Mouse (Mus musculus) MEL (cell line): ENCODE data around the gene Sptssa. TPM values are rescaled to one million over a fixed set of nuclear protein-coding genes. Genes with fewer than 3 reads are reported as not detected.
A peak's percentile ranks its signal among the peaks of the same experiment; 100 is the strongest.

Experiments
- DNase-seq: peaks from one replicate; pipeline ENCODE4 v3.0.0; 2011; ENCODE audit warnings: low read depth, low spot score
- H3K27ac ChIP-seq: 2 replicates; pipeline ENCODE4 v1.5.1; 2012; ENCODE audit warnings: low read depth, mild to moderate bottlenecking, control low read depth, low read length, moderate library complexity; ENCODE audit not compliant: control insufficient read depth
- H3K27me3 ChIP-seq, 2 experiments: fragments of 150-350 bp in 1 of 2; sonication (generic) in 1 of 2; 2 replicates each; pipeline ENCODE4 v1.6.1; 2012; ENCODE audit warnings: low read length in 2 of 2, mild to moderate bottlenecking in 2 of 2, improper control_type of control experiment in 1 of 2, moderate library complexity in 1 of 2; ENCODE audit not compliant: insufficient read depth in 2 of 2, control insufficient read depth in 1 of 2
- H3K36me3 ChIP-seq, 2 experiments: 2 replicates each; pipeline ENCODE4 v1.6.1; 2012 to 2014; ENCODE audit warnings: low read length in 2 of 2, improper control_type of control experiment in 1 of 2, inconsistent platforms in 1 of 2, mild to moderate bottlenecking in 1 of 2; ENCODE audit not compliant: insufficient read depth in 2 of 2, control insufficient read depth in 1 of 2
- H3K4me1 ChIP-seq, 2 experiments: fragments of 150-350 bp in 1 of 2; sonication (generic) in 1 of 2; 2 replicates each; pipeline ENCODE4 v1.6.1; 2012; ENCODE audit warnings: low read length in 2 of 2, improper control_type of control experiment in 1 of 2, mild to moderate bottlenecking in 1 of 2; ENCODE audit not compliant: insufficient read depth in 2 of 2, control insufficient read depth in 1 of 2
- H3K4me3 ChIP-seq, 2 experiments: fragments of 150-350 bp in 1 of 2; sonication (generic) in 1 of 2; 2 replicates each; pipeline ENCODE4 v1.5.1; 2012; ENCODE audit warnings: low read depth in 2 of 2, low read length in 2 of 2, mild to moderate bottlenecking in 2 of 2, moderate library complexity in 2 of 2, control low read depth in 1 of 2, improper control_type of control experiment in 1 of 2; ENCODE audit not compliant: control insufficient read depth in 1 of 2, insufficient read depth in 1 of 2
- H3K79me2 ChIP-seq: 2 replicates; pipeline ENCODE4 v1.6.1; 2012; ENCODE audit warnings: mild to moderate bottlenecking, low read length, moderate library complexity; ENCODE audit not compliant: control insufficient read depth, poor library complexity, insufficient read depth
- H3K9ac ChIP-seq: 2 replicates; pipeline ENCODE4 v1.6.1; 2012; ENCODE audit warnings: low read depth, mild to moderate bottlenecking, control low read depth, low read length, moderate library complexity; ENCODE audit not compliant: control insufficient read depth, poor library complexity, severe bottlenecking
- H3K9me3 ChIP-seq: fragments of 150-350 bp; sonication (generic); replicated peaks from 2 replicates; pipeline ENCODE4 v1.6.1; 2012; ENCODE audit warnings: mild to moderate bottlenecking, low read length, improper control_type of control experiment, moderate library complexity; ENCODE audit not compliant: insufficient read depth
- CHD1 ChIP-seq: IDR thresholded peaks from 2 replicates; pipeline ENCODE4 v1.6.1; 2012; ENCODE audit warnings: low read depth, mild to moderate bottlenecking, inconsistent platforms, low read length, improper control_type of control experiment
- CTCF ChIP-seq, 3 experiments: IDR thresholded peaks in 2 of 3; conservative IDR thresholded peaks in 1 of 3; 2 replicates each; pipeline ENCODE4 v1.5.1; 2011 to 2012; ENCODE audit warnings: low read length in 3 of 3, low read depth in 2 of 3, mild to moderate bottlenecking in 2 of 3, improper control_type of control experiment in 1 of 3, inconsistent platforms in 1 of 3, mixed read lengths in 1 of 3, moderate library complexity in 1 of 3; ENCODE audit not compliant: control insufficient read depth in 1 of 3, insufficient read depth in 1 of 3, poor library complexity in 1 of 3, severe bottlenecking in 1 of 3
- ELF1 ChIP-seq: IDR thresholded peaks from 2 replicates; pipeline ENCODE4 v1.6.1; 2014; ENCODE audit warnings: low read depth, mild to moderate bottlenecking, inconsistent platforms, low read length, improper control_type of control experiment, moderate library complexity
- ETS1 ChIP-seq: IDR thresholded peaks from 2 replicates; pipeline ENCODE4 v1.6.1; 2012; ENCODE audit warnings: low read depth, mild to moderate bottlenecking, inconsistent platforms, low read length, improper control_type of control experiment, moderate library complexity
- GATA1 ChIP-seq: IDR thresholded peaks from 2 replicates; pipeline ENCODE4 v1.6.1; 2011; ENCODE audit warnings: low read depth, low read length, improper control_type of control experiment
- HCFC1 ChIP-seq: IDR thresholded peaks from 2 replicates; pipeline ENCODE4 v1.6.1; 2012; ENCODE audit warnings: low read depth, mild to moderate bottlenecking, inconsistent platforms, low read length, improper control_type of control experiment, moderate library complexity
- KAT2A ChIP-seq: conservative IDR thresholded peaks from 2 replicates; pipeline ENCODE4 v1.6.1; 2012; ENCODE audit warnings: low read depth, low read length, improper control_type of control experiment, inconsistent platforms
- MAZ ChIP-seq: IDR thresholded peaks from 2 replicates; pipeline ENCODE4 v1.6.1; 2012; ENCODE audit warnings: low read depth, mild to moderate bottlenecking, inconsistent platforms, low read length, improper control_type of control experiment
- MEF2A ChIP-seq: IDR thresholded peaks from 2 replicates; pipeline ENCODE4 v1.6.1; 2014; ENCODE audit warnings: low read depth, mild to moderate bottlenecking, inconsistent platforms, low read length, improper control_type of control experiment; ENCODE audit not compliant: poor library complexity, insufficient replicate concordance, severe bottlenecking; ENCODE audit errors: extremely low read depth
- MXI1 ChIP-seq: IDR thresholded peaks from 2 replicates; pipeline ENCODE4 v1.6.1; 2011; ENCODE audit warnings: mild to moderate bottlenecking, low read depth, low read length, improper control_type of control experiment
- MYB ChIP-seq: IDR thresholded peaks from 2 replicates; pipeline ENCODE4 v1.6.1; 2011; ENCODE audit warnings: mild to moderate bottlenecking, low read depth, low read length, improper control_type of control experiment
- MYC ChIP-seq: IDR thresholded peaks from 2 replicates; pipeline ENCODE4 v1.6.1; 2011; ENCODE audit warnings: low read depth, mild to moderate bottlenecking, low read length, improper control_type of control experiment, moderate library complexity
- NELFE ChIP-seq: IDR thresholded peaks from 2 replicates; pipeline ENCODE4 v1.6.1; 2011; ENCODE audit warnings: low read depth, low read length, improper control_type of control experiment
- NRF1 ChIP-seq: IDR thresholded peaks from 2 replicates; pipeline ENCODE4 v1.6.1; 2014; ENCODE audit warnings: low read depth, mild to moderate bottlenecking, inconsistent platforms, low read length, improper control_type of control experiment, moderate library complexity; ENCODE audit not compliant: poor library complexity, insufficient read depth, severe bottlenecking
- POLR2A ChIP-seq, 2 experiments: IDR thresholded peaks; 2 replicates each; pipeline ENCODE4 v1.6.1; 2011 to 2012; ENCODE audit warnings: low read length in 2 of 2, mild to moderate bottlenecking in 2 of 2, control low read depth in 1 of 2, improper control_type of control experiment in 1 of 2, low read depth in 1 of 2, moderate library complexity in 1 of 2; ENCODE audit not compliant: control insufficient read depth in 1 of 2, insufficient read depth in 1 of 2, poor library complexity in 1 of 2
- POLR2AphosphoS2 ChIP-seq: IDR thresholded peaks from 2 replicates; pipeline ENCODE4 v1.6.1; 2011; ENCODE audit warnings: low read length, improper control_type of control experiment
- POLR2AphosphoS5 ChIP-seq: IDR thresholded peaks from 2 replicates; pipeline ENCODE4 v1.6.1; 2012; ENCODE audit warnings: low read depth, borderline replicate concordance, mild to moderate bottlenecking, inconsistent platforms, low read length, moderate library complexity, mixed read lengths
- RAD21 ChIP-seq: IDR thresholded peaks from 2 replicates; pipeline ENCODE4 v1.6.1; 2011; ENCODE audit warnings: mild to moderate bottlenecking, low read depth, low read length, improper control_type of control experiment
- RCOR1 ChIP-seq: IDR thresholded peaks from 2 replicates; pipeline ENCODE4 v1.6.1; 2012; ENCODE audit warnings: low read depth, mild to moderate bottlenecking, inconsistent platforms, low read length, improper control_type of control experiment
- SIN3A ChIP-seq: IDR thresholded peaks from 2 replicates; pipeline ENCODE4 v1.6.1; 2012; ENCODE audit warnings: low read length, improper control_type of control experiment, inconsistent platforms
- SMC3 ChIP-seq: IDR thresholded peaks from 2 replicates; pipeline ENCODE4 v1.6.1; 2011; ENCODE audit warnings: low read depth, low read length, improper control_type of control experiment
- TAL1 ChIP-seq: IDR thresholded peaks from 2 replicates; pipeline ENCODE4 v1.6.1; 2012; ENCODE audit warnings: mild to moderate bottlenecking, inconsistent platforms, low read length, moderate library complexity, mixed read lengths
- TBP ChIP-seq: IDR thresholded peaks from 2 replicates; pipeline ENCODE4 v1.8.0; 2011; ENCODE audit warnings: low read depth, low read length, improper control_type of control experiment
- TCF12 ChIP-seq: IDR thresholded peaks from 2 replicates; pipeline ENCODE4 v1.6.1; 2014; ENCODE audit warnings: low read depth, mild to moderate bottlenecking, inconsistent platforms, low read length, improper control_type of control experiment, moderate library complexity
- UBTF ChIP-seq: IDR thresholded peaks from 2 replicates; pipeline ENCODE4 v1.6.1; 2012; ENCODE audit warnings: low read depth, mild to moderate bottlenecking, inconsistent platforms, low read length, improper control_type of control experiment, moderate library complexity, borderline replicate concordance; ENCODE audit not compliant: insufficient read depth
- USF1 ChIP-seq: IDR thresholded peaks from 2 replicates; pipeline ENCODE4 v1.6.1; 2014; ENCODE audit warnings: low read depth, mild to moderate bottlenecking, inconsistent platforms, low read length, improper control_type of control experiment, moderate library complexity
- USF2 ChIP-seq, 2 experiments: IDR thresholded peaks; 2 replicates each; pipeline ENCODE4 v1.6.1; 2011 to 2012; ENCODE audit warnings: improper control_type of control experiment in 2 of 2, low read length in 2 of 2, borderline replicate concordance in 1 of 2, inconsistent platforms in 1 of 2, low read depth in 1 of 2, mild to moderate bottlenecking in 1 of 2; ENCODE audit not compliant: insufficient read depth in 1 of 2
- ZC3H11A ChIP-seq: IDR thresholded peaks from 2 replicates; pipeline ENCODE4 v1.6.1; 2012; ENCODE audit warnings: low read depth, mild to moderate bottlenecking, inconsistent platforms, low read length, improper control_type of control experiment
- ZKSCAN1 ChIP-seq: IDR thresholded peaks from 2 replicates; pipeline ENCODE4 v1.6.1; 2012; ENCODE audit warnings: low read depth, mild to moderate bottlenecking, inconsistent platforms, low read length, improper control_type of control experiment, moderate library complexity
- polyA plus RNA-seq, 2 experiments: library from polyadenylated mRNA; stranded (reverse) in 1 of 2; unstranded in 1 of 2; fragments of >175 nt in 1 of 2; fragments of >200 nt in 1 of 2; gene quantifications; 2 replicates each; pipeline versions ENCODE4 v1.2.1 to v1.2.4; 2012; ENCODE audit warnings: low replicate concordance in 2 of 2, low read depth in 1 of 2; ENCODE audit not compliant: insufficient read length in 2 of 2, insufficient read depth in 1 of 2, missing spikeins in 1 of 2
- total RNA-seq: library from RNA; depleted of rRNA; stranded (reverse); fragments of 300-350 nt; gene quantifications from 2 replicates; pipeline ENCODE4 v1.2.3, GENCODE M21; 2012

Sptssa gene
- total and polyA plus RNA-seq, 3 experiments: 58.1 to 166 TPM; not detected in 1

DNA sequence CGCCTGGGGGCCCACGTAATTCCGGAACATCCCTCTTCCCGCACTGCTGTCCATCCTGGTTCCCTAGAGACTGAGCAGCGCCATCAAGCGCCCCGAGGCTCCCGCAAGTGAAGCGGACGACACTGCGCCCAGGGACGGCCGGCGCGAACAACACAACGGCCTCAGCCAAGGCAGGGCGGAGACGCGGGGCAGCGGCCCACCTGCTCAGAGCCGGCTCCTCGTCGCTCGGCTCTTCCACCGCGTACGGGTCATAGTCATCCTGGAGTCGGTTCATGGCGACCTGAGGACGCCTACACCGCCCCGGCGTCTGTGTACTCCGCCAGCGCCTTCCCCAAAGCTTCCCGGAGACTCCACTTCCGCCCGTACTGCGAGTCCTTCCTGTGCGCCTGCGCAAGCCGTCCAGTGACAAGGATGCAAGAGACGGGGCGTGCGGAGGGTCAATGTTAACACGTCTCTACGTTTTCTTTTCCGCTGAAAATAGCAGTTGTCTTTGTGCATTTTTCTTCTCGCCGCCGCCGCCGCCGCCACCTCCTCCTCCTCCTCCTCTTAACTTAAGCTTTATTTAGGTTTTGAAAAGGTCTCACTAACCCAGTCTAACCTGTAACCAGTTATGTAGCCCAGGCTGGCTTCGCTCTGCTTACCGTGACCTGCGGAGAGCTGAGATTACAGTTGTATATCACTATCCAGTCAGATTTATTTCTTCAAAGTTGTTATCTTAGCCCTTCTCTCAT is 39.3 kb upstream of the Sptssa start, which contains the start of gene Eapp:
Gene Eapp (minus strand): TSS at position 387 of the 731 bp plus-strand sequence.
- H3K4me3 ChIP-seq: peak within 1 kb of the TSS; percentile 73 to 81
- no peaks in the 10 kb centered on the region for H3K9me3 ChIP-seq
- no peaks in the 10 kb centered on the region for H3K27me3 ChIP-seq
- H3K9ac ChIP-seq: peak within 1 kb of the TSS; percentile 91
- peak; percentile 98 for DNase-seq
- H3K36me3 ChIP-seq: peaks cover 2 to 11% of the 10 kb centered on the region in 2 experiments; a peak in 3 of 4 replicates
- H3K27ac ChIP-seq: peak within 1 kb of the TSS; percentile 86
- H3K79me2 ChIP-seq: peaks cover 9% of the 10 kb centered on the region
- TF ChIP-seq USF1 (peak; percentile 34; the same call in 1 of the 2 replicates), MYB (no peak), ZC3H11A (no peak), ELF1 (peak; percentile 99), NELFE (peak; percentile 77), UBTF (no peak; the same call in 1 of the 2 replicates), TBP (peak; percentile 66; the same call in 1 of the 2 replicates), POLR2A (IDR thresholded peaks at IDR 0.05; ENCODE audit: control insufficient read depth in 1 of 2, insufficient read depth in 1 of 2, low read depth in 1 of 2, low read length in 2 of 2, poor library complexity in 1 of 2) (peak; percentile 74 to 93), NRF1 (peak; percentile 92), ETS1 (peak; percentile 55; the same call in 1 of the 2 replicates), MXI1 (peak; percentile 37; the same call in 1 of the 2 replicates), MYC (0 out of 2 replicates have a peak, but pooled peaks have one; percentile 6), RAD21 (no peak), USF2 (IDR thresholded peaks at IDR 0.05; ENCODE audit: borderline replicate concordance in 1 of 2, insufficient read depth in 1 of 2, low read depth in 1 of 2, low read length in 2 of 2) (no peak), MEF2A (no peak), TAL1 (no peak), SIN3A (peak; percentile 96), CTCF (IDR thresholded peaks at IDR 0.05 in 2 of 3, conservative IDR thresholded peaks at IDR 0.05 in 1 of 3; ENCODE audit: control insufficient read depth in 1 of 3, insufficient read depth in 1 of 3, low read depth in 2 of 3, low read length in 3 of 3, poor library complexity in 1 of 3, severe bottlenecking in 1 of 3) (peak in 2 of 3 experiments; percentile 33 to 50; a peak in 4 of 6 replicates), POLR2AphosphoS2 (peak; percentile 70; the same call in 1 of the 2 replicates), SMC3 (no peak), TCF12 (no peak; the same call in 1 of the 2 replicates), GATA1 (no peak), KAT2A (peak; percentile 94), ZKSCAN1 (no peak), RCOR1 (no peak), HCFC1 (peak; percentile 95), CHD1 (no peak), POLR2AphosphoS5 (peak; percentile 77; the same call in 1 of the 2 replicates), MAZ (no peak; the same call in 1 of the 2 replicates)
- peaks cover 3 to 13% of the 10 kb centered on the region in 2 experiments; a peak in 3 of 4 replicates for H3K4me1 ChIP-seq
